Mouse (Mus musculus): ENCODE results near the gene Tada2a. TPM values are rescaled to one million over a fixed set of nuclear protein-coding genes. Genes with fewer than 3 reads are reported as not detected.

The Tada2a gene
- polyA plus RNA-seq, 1 experiment from 2014 or later = 29.1 TPM

GRCm38 (mm10) chr11:84117431-84117830, 12.0 kb downstream of the Tada2a start:
- no peak overlapping the region for H3K9ac ChIP-seq (ENCODE audit: low read depth, low read length)
- no peak overlapping the region for H3K4me2 ChIP-seq (ENCODE audit: low read length)
- H3K27me3 ChIP-seq (replicated peaks; ENCODE audit: control insufficient read depth, insufficient read depth, low read length) = no peaks in the 10 kb centered on the region
- no peaks in the 10 kb centered on the region for H3K4me1 ChIP-seq (ENCODE audit: control insufficient read depth, insufficient read depth, low read depth, low read length)
- peaks cover 11% of the 10 kb centered on the region for H3K36me3 ChIP-seq (ENCODE audit: control insufficient read depth, insufficient read depth, low read length)
- ATAC-seq = no peak
- H3K9me3 ChIP-seq (ENCODE audit: control insufficient read depth, low read length) = no peaks in the 10 kb centered on the region
- H3K4me3 ChIP-seq (ENCODE audit: low read length) = no peak overlapping the region
- 90% methylated on average over 4 of the region's 4 CpGs for WGBS
- H3K27ac ChIP-seq (ENCODE audit: low read depth, low read length) = no peak overlapping the region

- ATAC-seq = no peak
- Histone ChIP-seq H3K4me1 (ENCODE audit: control insufficient read depth, insufficient read depth, low read depth, low read length) (no peaks in the 10 kb centered on the region), H3K36me3 (ENCODE audit: control insufficient read depth, insufficient read depth, low read length) (peaks cover 11% of the 10 kb centered on the region), H3K9ac (ENCODE audit: low read depth, low read length) (no peak overlapping the region), H3K4me2 (ENCODE audit: low read length) (no peak overlapping the region), H3K9me3 (ENCODE audit: control insufficient read depth, low read length) (no peaks in the 10 kb centered on the region), H3K27ac (ENCODE audit: low read depth, low read length) (no peak overlapping the region), H3K27me3 (replicated peaks; ENCODE audit: control insufficient read depth, insufficient read depth, low read length) (no peaks in the 10 kb centered on the region), H3K4me3 (ENCODE audit: low read length) (no peak overlapping the region)
- WGBS = 73% methylated on average over 2 of the region's 2 CpGs
Observed at GRCm38 (mm10) chr11:84116221-84116620, 13.2 kb downstream of the Tada2a start.

GRCm38 (mm10) chr11:84115646-84116045, 13.8 kb downstream of the Tada2a start:
- Histone ChIP-seq H3K4me1 (ENCODE audit: control insufficient read depth, insufficient read depth, low read depth, low read length) (no peaks in the 10 kb centered on the region), H3K36me3 (ENCODE audit: control insufficient read depth, insufficient read depth, low read length) (peaks cover 9% of the 10 kb centered on the region), H3K9me3 (ENCODE audit: control insufficient read depth, low read length) (no peaks in the 10 kb centered on the region), H3K27me3 (replicated peaks; ENCODE audit: control insufficient read depth, insufficient read depth, low read length) (no peaks in the 10 kb centered on the region), H3K4me2 (ENCODE audit: low read length) (no peak overlapping the region), H3K9ac (ENCODE audit: low read depth, low read length) (no peak overlapping the region), H3K4me3 (ENCODE audit: low read length) (no peak overlapping the region), H3K27ac (ENCODE audit: low read depth, low read length) (no peak overlapping the region)
- no peak for ATAC-seq
- 85% methylated on average over 9 of the region's 9 CpGs for WGBS

GRCm38 (mm10) chr11:84113623-84114022, 15.8 kb downstream of the Tada2a start:
- Histone ChIP-seq H3K9ac (ENCODE audit: low read depth, low read length) (no peak overlapping the region), H3K36me3 (ENCODE audit: control insufficient read depth, insufficient read depth, low read length) (peaks cover 9% of the 10 kb centered on the region), H3K27me3 (replicated peaks; ENCODE audit: control insufficient read depth, insufficient read depth, low read length) (no peaks in the 10 kb centered on the region), H3K9me3 (ENCODE audit: control insufficient read depth, low read length) (no peaks in the 10 kb centered on the region), H3K27ac (ENCODE audit: low read depth, low read length) (no peak overlapping the region), H3K4me2 (ENCODE audit: low read length) (no peak overlapping the region), H3K4me1 (ENCODE audit: control insufficient read depth, insufficient read depth, low read depth, low read length) (no peaks in the 10 kb centered on the region), H3K4me3 (ENCODE audit: low read length) (no peak overlapping the region)
- ATAC-seq = no peak
- 94% methylated on average over 5 of the region's 5 CpGs for WGBS

GRCm38 (mm10) chr11:84107137-84107536, 22.3 kb downstream of the Tada2a start:
- no peaks in the 10 kb centered on the region for H3K9me3 ChIP-seq (ENCODE audit: control insufficient read depth, low read length)
- 65% methylated on average over 2 of the region's 2 CpGs for WGBS
- no peak overlapping the region for H3K9ac ChIP-seq (ENCODE audit: low read depth, low read length)
- no peak for ATAC-seq
- peaks cover 22% of the 10 kb centered on the region for H3K36me3 ChIP-seq (ENCODE audit: control insufficient read depth, insufficient read depth, low read length)
- H3K27ac ChIP-seq (ENCODE audit: low read depth, low read length) = no peak overlapping the region
- H3K4me2 ChIP-seq (ENCODE audit: low read length) = no peak overlapping the region
- no peaks in the 10 kb centered on the region for H3K27me3 ChIP-seq (replicated peaks; ENCODE audit: control insufficient read depth, insufficient read depth, low read length)
- no peak overlapping the region for H3K4me3 ChIP-seq (ENCODE audit: low read length)
- no peaks in the 10 kb centered on the region for H3K4me1 ChIP-seq (ENCODE audit: control insufficient read depth, insufficient read depth, low read depth, low read length)

DNA sequence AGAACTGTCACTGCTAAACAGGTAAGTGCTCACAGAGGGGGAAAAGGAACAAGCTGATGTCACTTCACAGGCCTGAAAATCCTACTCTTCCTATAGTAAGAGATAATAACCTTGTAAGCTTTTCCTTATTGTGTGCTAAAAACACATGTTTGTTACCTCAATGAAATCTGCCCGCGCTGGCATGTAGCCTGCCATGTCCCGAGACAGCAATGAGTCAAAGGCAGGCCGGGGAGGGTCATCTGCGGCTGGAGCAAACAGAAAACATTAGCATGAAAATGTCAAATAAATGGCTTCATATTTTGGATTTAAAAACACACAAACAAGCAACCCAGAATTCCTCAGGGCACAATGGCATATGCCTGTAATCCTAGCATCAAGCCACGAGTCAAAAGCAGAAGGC, 25.4 kb downstream of the Tada2a start:
- no peak overlapping the region for H3K9ac ChIP-seq (ENCODE audit: low read depth, low read length)
- no peaks in the 10 kb centered on the region for H3K9me3 ChIP-seq (ENCODE audit: control insufficient read depth, low read length)
- H3K27me3 ChIP-seq (replicated peaks; ENCODE audit: control insufficient read depth, insufficient read depth, low read length) = no peaks in the 10 kb centered on the region
- H3K4me1 ChIP-seq (ENCODE audit: control insufficient read depth, insufficient read depth, low read depth, low read length) = no peaks in the 10 kb centered on the region
- 93% methylated on average over 6 of the region's 6 CpGs for WGBS
- no peak overlapping the region for H3K4me3 ChIP-seq (ENCODE audit: low read length)
- no peak overlapping the region for H3K27ac ChIP-seq (ENCODE audit: low read depth, low read length)
- H3K4me2 ChIP-seq (ENCODE audit: low read length) = no peak overlapping the region
- ATAC-seq = no peak
- peaks cover 23% of the 10 kb centered on the region for H3K36me3 ChIP-seq (ENCODE audit: control insufficient read depth, insufficient read depth, low read length)

DNA sequence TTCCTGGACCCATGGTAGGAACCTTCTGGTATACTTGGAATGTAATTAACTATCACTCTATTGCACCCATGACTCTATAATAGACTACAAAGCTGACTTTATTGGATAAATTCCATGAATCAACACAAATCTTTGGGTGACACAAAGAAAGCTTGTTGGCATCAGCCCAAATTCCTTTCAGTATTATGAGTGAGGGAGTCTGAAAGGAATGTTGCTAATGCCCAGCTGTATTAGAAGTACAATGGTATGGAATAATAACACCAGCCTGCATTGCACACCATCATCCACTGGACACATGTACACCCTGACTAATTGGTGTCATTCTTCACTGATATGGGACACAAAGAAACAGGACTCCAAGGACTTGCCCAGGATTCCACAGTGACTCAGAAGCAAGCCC, 28.2 kb downstream of the Tada2a start:
- Histone ChIP-seq H3K9me3 (ENCODE audit: control insufficient read depth, low read length) (no peaks in the 10 kb centered on the region), H3K4me1 (ENCODE audit: control insufficient read depth, insufficient read depth, low read depth, low read length) (no peaks in the 10 kb centered on the region), H3K27ac (ENCODE audit: low read depth, low read length) (no peak overlapping the region), H3K4me3 (ENCODE audit: low read length) (no peak overlapping the region), H3K27me3 (replicated peaks; ENCODE audit: control insufficient read depth, insufficient read depth, low read length) (no peaks in the 10 kb centered on the region), H3K9ac (ENCODE audit: low read depth, low read length) (no peak overlapping the region), H3K36me3 (ENCODE audit: control insufficient read depth, insufficient read depth, low read length) (peaks cover 24% of the 10 kb centered on the region), H3K4me2 (ENCODE audit: low read length) (no peak overlapping the region)
- no peak for ATAC-seq

DNA sequence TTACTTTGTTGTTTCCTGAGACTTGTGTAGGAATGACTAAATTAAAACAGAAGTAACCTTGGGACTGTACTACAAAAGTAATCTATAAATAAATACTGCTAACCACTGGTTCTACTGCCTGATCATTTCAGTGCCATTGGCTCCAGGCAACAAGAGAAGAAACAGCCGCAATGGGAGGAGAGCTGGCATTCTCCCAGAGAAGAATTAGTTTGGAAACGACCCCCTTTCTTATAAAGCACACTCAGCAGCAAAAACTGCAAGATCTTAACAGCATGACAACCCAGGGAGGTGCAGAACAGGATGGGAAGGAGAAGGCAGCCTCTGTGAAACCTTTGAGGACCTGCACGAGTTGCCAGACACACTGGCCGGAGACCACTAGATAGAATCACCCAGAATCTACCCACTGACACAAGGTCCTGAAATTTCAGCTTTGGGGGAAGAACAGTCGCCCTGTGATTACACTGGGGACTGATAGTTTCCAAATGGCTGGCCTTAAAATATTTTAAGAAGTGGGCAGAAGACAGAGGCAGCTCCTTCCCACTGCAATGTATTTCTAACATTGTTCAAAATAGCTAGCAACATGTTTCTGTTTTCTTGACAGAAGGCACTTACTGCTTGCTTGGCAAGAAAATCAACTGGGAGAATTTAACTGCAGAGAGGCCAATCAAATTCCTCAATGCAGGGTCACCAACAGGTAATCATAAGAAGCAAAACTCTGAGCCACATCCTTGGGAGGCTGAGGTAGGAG, 32.0 kb downstream of the Tada2a start:
- no peak for ATAC-seq
- H3K27ac ChIP-seq (ENCODE audit: low read depth, low read length) = no peak overlapping the region
- no peak overlapping the region for H3K9ac ChIP-seq (ENCODE audit: low read depth, low read length)
- H3K27me3 ChIP-seq (replicated peaks; ENCODE audit: control insufficient read depth, insufficient read depth, low read length) = no peaks in the 10 kb centered on the region
- no peaks in the 10 kb centered on the region for H3K9me3 ChIP-seq (ENCODE audit: control insufficient read depth, low read length)
- no peak overlapping the region for H3K4me3 ChIP-seq (ENCODE audit: low read length)
- 70% methylated on average over 5 of the region's 5 CpGs for WGBS
- H3K4me2 ChIP-seq (ENCODE audit: low read length) = no peak overlapping the region
- H3K36me3 ChIP-seq (ENCODE audit: control insufficient read depth, insufficient read depth, low read length) = peaks cover 12% of the 10 kb centered on the region
- H3K4me1 ChIP-seq (ENCODE audit: control insufficient read depth, insufficient read depth, low read depth, low read length) = no peaks in the 10 kb centered on the region

DNA sequence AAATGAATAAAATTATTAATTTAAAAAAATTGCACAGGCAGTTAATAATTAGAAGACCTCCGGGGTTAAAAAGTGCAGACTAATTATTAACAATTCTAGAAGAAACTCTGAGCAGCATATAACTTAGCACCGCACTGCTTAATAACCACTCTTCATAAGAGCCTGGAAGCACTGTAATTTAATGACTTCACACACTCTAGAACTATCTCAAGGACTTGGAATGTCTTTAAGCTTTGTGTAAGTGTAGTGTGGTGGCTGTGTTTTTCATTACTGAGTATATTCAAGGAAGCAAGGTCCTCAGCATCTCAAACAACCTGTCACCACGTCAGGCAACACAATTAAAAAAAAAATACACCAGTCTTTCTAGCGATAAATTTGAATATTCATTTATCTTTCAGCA, 34.3 kb downstream of the Tada2a start:
- WGBS = 80% methylated on average over 4 of the region's 4 CpGs
- Histone ChIP-seq H3K4me1 (ENCODE audit: control insufficient read depth, insufficient read depth, low read depth, low read length) (no peaks in the 10 kb centered on the region), H3K9ac (ENCODE audit: low read depth, low read length) (no peak overlapping the region), H3K27ac (ENCODE audit: low read depth, low read length) (no peak overlapping the region), H3K4me2 (ENCODE audit: low read length) (no peak overlapping the region), H3K4me3 (ENCODE audit: low read length) (no peak overlapping the region), H3K36me3 (ENCODE audit: control insufficient read depth, insufficient read depth, low read length) (peaks cover 10% of the 10 kb centered on the region; the same call in 1 of the 2 replicates), H3K27me3 (replicated peaks; ENCODE audit: control insufficient read depth, insufficient read depth, low read length) (no peaks in the 10 kb centered on the region), H3K9me3 (ENCODE audit: control insufficient read depth, low read length) (no peaks in the 10 kb centered on the region)
- ATAC-seq = no peak
